Comparison of ENCODE assay signal across 31 mouse cellular contexts in the genomic region with DNA sequence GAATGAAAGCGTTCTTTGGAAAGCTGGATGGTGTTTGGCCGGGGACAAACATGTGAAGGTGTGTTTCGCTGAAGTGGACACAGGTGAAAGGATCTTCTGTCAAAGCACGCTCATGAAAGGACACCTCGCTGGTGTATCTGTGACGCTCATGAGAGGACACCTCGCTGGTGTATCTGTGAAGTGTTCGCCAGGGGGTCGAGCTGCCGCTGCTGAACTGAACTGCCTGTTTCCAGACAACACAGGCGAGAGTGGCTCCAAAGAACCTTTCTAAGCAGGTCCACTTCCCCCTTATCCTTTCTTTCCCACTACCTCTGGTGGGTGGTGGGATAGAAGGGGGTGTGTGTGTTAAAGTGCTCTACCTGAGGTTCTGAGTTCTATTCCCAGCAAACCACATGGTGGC.
"Had no signal": no experiment of that assay in that cellular context is flagged by ENCODE, and none has a peak within 500 bp of the region (broad histone marks: within the 10 kb centered on the region; RNA-seq: fewer than 3 reads in every experiment).

No protein-coding gene starts in this region.

- H3K36me3 ChIP-seq: limb, embryonic 15.5 days; liver, embryonic 12.5 days; liver, embryonic 13.5 days; liver, embryonic 15.5 days; lung, embryonic 15.5 days; midbrain, embryonic 12.5 days; midbrain, embryonic 13.5 days; midbrain, embryonic 15.5 days had no signal

- H3K27me3 ChIP-seq: limb, embryonic 15.5 days; midbrain, embryonic 15.5 days; neural tube, embryonic 12.5 days had no signal

- H3K9ac ChIP-seq: limb, embryonic 12.5 days; limb, embryonic 13.5 days; limb, embryonic 15.5 days; liver, embryonic 12.5 days; liver, embryonic 13.5 days; liver, embryonic 14.5 days; liver, embryonic 15.5 days; liver, postnatal 0 days; lung, embryonic 14.5 days; lung, embryonic 15.5 days; midbrain, embryonic 12.5 days; midbrain, embryonic 13.5 days; midbrain, embryonic 15.5 days; neural tube, embryonic 12.5 days had no signal

- DNase-seq: left cerebral cortex, postnatal 4 days; liver; liver, embryonic 13.5 days; liver, postnatal 0 days; lung, adult 18-20 months; lung, adult 2 months; lung, embryonic 14.5 days; lung, postnatal 10 days; lung, postnatal 14 days; lung, postnatal 36 days; lung, postnatal 4 days; midbrain, embryonic 14.5 days had no signal

- H3K27ac ChIP-seq: left cerebral cortex, adult 2 months; limb, embryonic 10.5 days; limb, embryonic 12.5 days; limb, embryonic 13.5 days; limb, embryonic 15.5 days; liver, embryonic 12.5 days; liver, embryonic 13.5 days; liver, embryonic 14.5 days; liver, embryonic 15.5 days; lung, embryonic 15.5 days; macrophage; midbrain, embryonic 10.5 days; midbrain, embryonic 12.5 days; midbrain, embryonic 13.5 days; midbrain, embryonic 15.5 days; neural tube, embryonic 12.5 days had no signal

- H3K4me3 ChIP-seq: left cerebral cortex, adult 2 months; limb, embryonic 10.5 days; limb, embryonic 12.5 days; limb, embryonic 13.5 days; limb, embryonic 15.5 days; liver, embryonic 12.5 days; liver, embryonic 13.5 days; liver, embryonic 15.5 days; lung, embryonic 15.5 days; midbrain, embryonic 10.5 days; midbrain, embryonic 12.5 days; midbrain, embryonic 13.5 days; midbrain, embryonic 15.5 days; neural tube, embryonic 12.5 days had no signal

- H3K4me2 ChIP-seq: limb, embryonic 12.5 days; limb, embryonic 13.5 days; limb, embryonic 15.5 days; liver, embryonic 11.5 days; liver, embryonic 12.5 days; liver, embryonic 13.5 days; liver, embryonic 15.5 days; lung, embryonic 14.5 days; lung, embryonic 15.5 days; midbrain, embryonic 11.5 days; midbrain, embryonic 12.5 days; midbrain, embryonic 13.5 days; midbrain, embryonic 15.5 days; neural tube, embryonic 12.5 days had no signal

- ATAC-seq: liver, embryonic 12.5 days; liver, postnatal 0 days; lung, postnatal 0 days; midbrain, embryonic 13.5 days; midbrain, embryonic 15.5 days; midbrain, embryonic 16.5 days had no signal

- H3K9me3 ChIP-seq: limb, embryonic 10.5 days; limb, embryonic 12.5 days; limb, embryonic 13.5 days; limb, embryonic 15.5 days; liver, embryonic 12.5 days; liver, embryonic 13.5 days; liver, embryonic 15.5 days; lung, embryonic 15.5 days; midbrain, embryonic 10.5 days; midbrain, embryonic 12.5 days; midbrain, embryonic 13.5 days; midbrain, embryonic 15.5 days; neural tube, embryonic 12.5 days had no signal
